Mouse (Mus musculus) thymus, postnatal 4 days (tissue): Measurements from ENCODE around the gene Astn2.

ENCODE experiments used
- DNase-seq: peaks from one replicate; pipeline ENCODE4 v3.0.0; 2021

Gene Astn2

GRCm38 (mm10) chr4:66310315-66311020 is 93.9 kb downstream of the Astn2 start:
- no peak for DNase-seq

- DNase-seq: no peak
Observed at GRCm38 (mm10) chr4:66306377-66306776, 98.0 kb downstream of the Astn2 start.

- no peak for DNase-seq
Observed at GRCm38 (mm10) chr4:66302686-66303310, 101.6 kb downstream of the Astn2 start.

- no peak for DNase-seq
Observed at GRCm38 (mm10) chr4:66285034-66285433, 119.4 kb downstream of the Astn2 start.

- DNase-seq: no peak
Observed at GRCm38 (mm10) chr4:66276096-66276495, 128.3 kb downstream of the Astn2 start.

- no peak for DNase-seq
Observed at GRCm38 (mm10) chr4:66271550-66272117, 132.8 kb downstream of the Astn2 start.

- DNase-seq: no peak
Observed at GRCm38 (mm10) chr4:66264031-66264430, 140.4 kb downstream of the Astn2 start.

- no peak for DNase-seq
Observed at GRCm38 (mm10) chr4:66261276-66261675, 143.1 kb downstream of the Astn2 start.

- DNase-seq: no peak
Observed at GRCm38 (mm10) chr4:66258905-66259304, 145.5 kb downstream of the Astn2 start.

- DNase-seq: no peak
Observed at GRCm38 (mm10) chr4:66254695-66255492, 149.5 kb downstream of the Astn2 start.

- no peak for DNase-seq
Observed at GRCm38 (mm10) chr4:66248521-66248920, 155.9 kb downstream of the Astn2 start.

GRCm38 (mm10) chr4:66242683-66243082 is 161.7 kb downstream of the Astn2 start:
- DNase-seq: no peak

GRCm38 (mm10) chr4:66232799-66233198 is 171.6 kb downstream of the Astn2 start:
- DNase-seq: no peak

- no peak for DNase-seq
Observed at GRCm38 (mm10) chr4:66232350-66232749, 172.1 kb downstream of the Astn2 start.

- DNase-seq: no peak
Observed at GRCm38 (mm10) chr4:66230735-66231134, 173.7 kb downstream of the Astn2 start.

GRCm38 (mm10) chr4:66222602-66223317 is 181.7 kb downstream of the Astn2 start:
- DNase-seq: no peak

GRCm38 (mm10) chr4:66215170-66215618 is 189.2 kb downstream of the Astn2 start:
- DNase-seq: no peak

GRCm38 (mm10) chr4:66189636-66190035 is 214.8 kb downstream of the Astn2 start:
- no peak for DNase-seq

- no peak for DNase-seq
Observed at GRCm38 (mm10) chr4:66175887-66176533, 228.4 kb downstream of the Astn2 start.

GRCm38 (mm10) chr4:66171583-66171982 is 232.8 kb downstream of the Astn2 start:
- DNase-seq: no peak

- no peak for DNase-seq
Observed at GRCm38 (mm10) chr4:66170787-66171186, 233.6 kb downstream of the Astn2 start.

- no peak for DNase-seq
Observed at GRCm38 (mm10) chr4:66169485-66169884, 234.9 kb downstream of the Astn2 start.
